Mouse (Mus musculus): ENCODE measurements around the gene Ngdn.
A peak's percentile ranks its signal among the peaks of the same experiment; 100 is the strongest.
"Not testable (repeated sequence)": the region's sequence is repeated elsewhere in the genome, so short reads cannot be mapped to it uniquely, and the experiment has no call there.

Gene Ngdn

DNA sequence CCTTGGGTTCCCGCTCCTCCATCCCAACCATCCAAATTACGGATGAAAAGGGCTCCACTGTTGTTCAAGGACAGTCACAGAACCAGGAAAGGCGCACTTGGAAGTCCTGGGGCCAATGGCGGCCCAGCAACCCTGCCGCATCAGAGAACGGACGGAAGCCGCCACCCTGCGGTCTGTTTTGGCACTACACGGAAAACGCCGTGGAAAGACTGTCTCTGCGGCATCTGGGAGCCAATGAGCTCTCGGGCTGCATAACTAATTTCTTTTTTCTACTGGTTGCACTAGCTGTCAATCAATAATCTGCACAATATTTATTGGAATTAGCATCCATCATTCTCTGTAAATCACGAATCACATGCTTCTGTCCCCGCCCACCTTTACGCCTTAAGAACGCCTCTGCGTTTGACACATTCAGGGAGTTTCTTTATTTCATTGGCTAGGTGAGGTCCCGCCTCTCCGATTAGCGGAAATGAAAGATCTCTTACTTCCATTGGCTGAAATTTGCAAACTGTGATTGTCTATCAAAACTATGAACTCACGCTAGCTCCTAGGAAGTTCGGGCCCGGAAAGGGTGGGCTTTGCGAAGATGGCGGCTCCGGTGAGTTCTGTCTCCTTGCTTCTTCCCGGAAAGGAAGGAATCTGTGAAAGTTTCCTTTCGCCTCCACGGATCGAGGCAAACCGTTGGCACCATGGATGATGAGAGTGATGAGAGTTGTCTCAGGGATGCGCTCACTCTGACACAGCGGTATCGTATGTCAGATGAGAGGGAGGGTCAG lies at the start of gene Ngdn:
Ngdn (plus strand) TSS at position 464 of the 776 bp plus-strand sequence.
- DNase-seq (ENCODE audit: low spot score): peak; percentile 100

DNA sequence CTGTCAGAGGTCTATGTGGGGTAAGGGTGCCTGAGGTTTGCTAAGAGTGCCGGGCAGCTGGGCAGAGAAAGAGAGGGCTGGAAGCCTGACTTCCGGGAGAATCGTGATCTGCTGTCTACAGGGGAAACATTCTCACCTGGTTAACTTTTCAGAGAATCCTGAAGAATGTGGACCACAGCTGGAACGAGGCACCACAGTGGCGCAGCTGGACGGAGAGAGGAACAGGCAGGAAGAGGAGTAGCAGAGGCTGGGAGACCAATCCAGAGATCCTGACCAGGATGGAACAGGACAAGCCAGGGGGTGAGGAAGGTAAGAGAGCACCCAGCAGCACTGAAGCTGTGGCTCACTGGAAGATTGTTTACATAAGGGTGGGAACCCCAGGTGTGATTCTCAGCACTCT lies 49.6 kb upstream of the Ngdn start:
- no peak for DNase-seq (ENCODE audit: low spot score)

DNA sequence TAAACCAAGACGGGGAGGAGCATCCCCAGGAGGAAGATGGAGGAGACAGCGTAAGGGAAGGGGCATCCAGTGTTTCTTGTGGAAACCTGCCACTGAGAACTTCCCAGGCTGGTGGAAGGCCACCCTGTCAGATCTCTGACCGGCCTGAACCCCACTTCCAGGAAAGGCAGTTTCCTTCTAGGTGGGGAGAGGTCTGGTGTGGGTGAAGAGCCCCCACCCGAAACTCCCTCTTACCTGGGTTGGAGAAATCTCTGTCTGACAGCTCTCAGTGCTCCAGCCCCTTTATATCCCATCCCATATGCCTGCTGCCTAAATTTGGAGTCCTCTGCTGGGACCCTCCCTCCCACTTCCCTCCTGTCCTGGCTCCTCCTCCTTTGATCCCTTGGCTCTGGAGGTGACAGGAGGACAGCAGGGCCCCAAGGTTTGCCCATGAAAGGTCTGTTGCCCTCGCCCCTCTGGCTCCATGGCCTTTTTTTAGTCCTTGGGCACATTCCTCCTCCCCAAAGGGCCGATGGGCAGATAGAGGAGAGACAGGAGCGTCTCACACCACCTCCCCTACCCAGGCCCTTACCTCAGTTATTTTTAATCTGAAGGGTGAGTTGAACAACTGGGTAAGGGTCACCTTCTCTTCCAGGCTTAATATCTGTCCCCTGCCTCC lies 48.8 kb upstream of the Ngdn start, which contains the start of gene Myh6:
Myh6 (minus strand) TSS at position 608 of the 658 bp plus-strand sequence.
- no peak for DNase-seq (ENCODE audit: low spot score)

DNA sequence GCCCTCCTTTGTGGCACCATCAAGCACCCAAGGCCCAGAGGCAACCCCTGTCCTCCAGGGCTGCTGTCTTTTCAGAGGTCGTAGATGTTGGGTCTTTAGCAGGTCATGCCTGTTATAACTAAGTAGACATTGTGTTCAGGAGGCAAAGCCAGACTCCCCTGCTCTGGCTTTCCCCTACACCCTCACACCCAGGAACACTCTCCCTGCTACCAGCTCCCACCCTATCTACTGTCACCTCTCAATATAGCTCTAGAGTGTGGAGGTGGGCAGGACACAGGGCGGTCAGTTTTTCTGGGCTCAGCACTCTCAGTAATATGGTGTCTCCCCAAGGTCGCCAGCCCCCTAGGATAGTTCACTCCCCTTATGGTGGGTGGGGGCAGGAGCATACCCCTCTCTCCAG lies 47.4 kb upstream of the Ngdn start:
- no peak for DNase-seq (ENCODE audit: low spot score)

DNA sequence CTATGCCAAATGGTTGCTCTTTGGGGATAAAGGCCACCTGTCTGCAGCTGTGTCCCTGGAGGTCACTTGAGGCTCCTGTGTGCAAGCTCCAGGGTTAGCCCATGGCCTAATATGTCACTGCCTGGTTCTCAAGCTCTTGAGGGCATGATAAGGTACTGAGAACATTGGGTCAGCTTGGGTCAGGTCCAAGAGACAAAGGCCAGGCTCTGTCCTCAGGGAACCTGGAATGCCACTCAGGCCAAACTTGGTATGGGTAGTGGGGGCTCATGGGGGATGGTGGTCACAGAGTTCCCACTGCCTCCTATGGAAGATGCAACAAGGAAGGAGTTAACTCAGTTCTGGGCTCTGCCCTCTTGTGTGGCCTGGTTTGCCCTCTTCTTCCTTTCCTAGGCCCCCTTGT lies 46.9 kb upstream of the Ngdn start:
- DNase-seq (ENCODE audit: low spot score): no peak

DNA sequence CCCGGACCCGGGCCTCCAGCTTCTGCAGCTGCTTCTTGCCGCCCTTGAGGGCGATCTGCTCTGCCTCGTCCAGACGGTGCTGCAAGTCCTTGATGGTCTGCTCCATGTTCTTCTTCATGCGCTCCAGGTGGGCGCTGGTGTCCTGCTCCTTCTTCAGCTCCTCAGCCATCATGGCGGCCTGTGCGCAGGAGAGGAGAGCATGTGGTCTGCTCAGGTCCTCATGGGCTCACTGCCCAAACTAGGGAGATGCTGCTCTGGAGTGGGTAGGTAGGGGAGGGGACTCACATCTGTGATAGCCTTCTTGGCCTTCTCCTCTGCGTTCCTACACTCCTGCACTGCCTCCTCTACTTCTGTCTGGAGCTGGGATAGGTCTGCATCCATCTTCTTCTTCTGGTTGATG lies 42.5 kb upstream of the Ngdn start:
- DNase-seq (ENCODE audit: low spot score): not testable (repeated sequence)

DNA sequence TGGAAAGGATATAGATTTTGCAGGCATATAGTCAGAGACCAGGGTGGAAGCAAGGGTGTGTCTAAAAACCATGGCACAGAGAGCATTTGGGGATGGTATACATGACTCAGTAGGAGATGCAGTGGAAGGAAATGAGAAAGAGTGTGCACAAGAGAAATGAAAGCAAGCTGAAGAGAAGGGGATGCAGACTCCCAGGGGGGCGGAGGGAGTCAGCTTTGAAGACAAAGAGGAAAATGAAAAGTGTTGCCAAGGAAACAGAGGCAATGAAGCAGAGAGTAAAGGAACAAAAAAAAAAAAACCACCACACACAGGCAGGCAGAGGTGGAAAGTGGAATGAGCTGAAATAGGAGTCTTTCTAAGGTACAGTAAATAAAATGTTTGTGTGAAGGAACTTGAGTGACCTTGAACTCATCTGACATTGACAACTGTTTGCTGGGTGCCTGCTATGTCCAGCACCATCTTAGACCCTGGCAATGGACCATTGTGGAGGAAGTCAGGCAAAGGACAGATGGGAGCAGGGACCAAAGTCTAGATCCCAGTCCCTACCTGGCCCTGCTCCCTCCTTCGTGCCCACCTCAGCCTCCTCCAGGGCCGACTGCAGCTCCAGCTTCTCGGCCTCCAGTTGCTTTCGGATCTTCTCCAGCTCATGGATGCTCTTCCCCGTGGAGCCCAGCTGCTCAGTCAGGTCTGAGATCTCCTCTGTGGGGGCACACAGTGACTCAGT lies 41.0 kb upstream of the Ngdn start:
- DNase-seq (ENCODE audit: low spot score): no peak

DNA sequence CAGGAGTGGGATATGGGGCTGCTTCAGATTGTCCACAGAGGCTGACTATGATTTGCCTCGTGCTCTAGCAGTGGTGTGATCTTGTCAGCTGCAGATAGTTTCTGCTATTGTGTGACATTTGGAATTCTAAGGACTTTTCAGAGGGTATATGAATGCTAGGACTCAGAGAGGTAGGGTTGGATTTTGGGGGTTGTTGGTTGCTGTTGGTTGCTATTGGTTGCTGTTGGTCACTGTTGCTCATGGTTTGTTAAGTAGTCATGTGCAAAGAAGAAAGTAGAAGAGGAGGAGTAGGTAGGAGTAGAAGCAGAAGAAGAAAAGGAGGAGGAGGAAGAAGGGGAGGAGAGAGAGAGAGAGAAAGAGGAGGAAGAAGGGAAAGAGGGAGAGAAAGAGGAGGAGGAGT lies 38.6 kb upstream of the Ngdn start, which contains the start of gene Gm17428:
Gm17428 (plus strand) TSS at position 301 of the 400 bp plus-strand sequence.
- DNase-seq (ENCODE audit: low spot score): no peak

DNA sequence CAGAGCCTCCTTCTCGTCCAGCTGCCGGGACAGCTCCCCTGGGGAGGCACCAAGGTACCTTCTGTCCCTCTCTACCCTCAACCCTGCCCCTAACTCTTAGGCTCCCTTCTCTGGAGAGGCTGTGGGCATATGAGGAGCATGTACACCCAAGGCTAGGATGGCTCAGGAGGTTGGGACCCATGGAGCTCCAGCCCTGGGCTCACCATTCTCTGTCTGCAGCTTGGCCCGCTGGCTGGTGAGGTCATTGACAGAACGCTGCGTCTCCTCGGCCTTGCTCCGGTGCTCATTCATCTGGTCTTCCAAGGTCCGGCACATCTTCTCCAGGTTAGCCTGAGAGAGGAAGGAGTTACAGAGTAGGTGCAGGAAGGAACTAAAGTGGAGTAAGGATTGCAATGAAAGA lies 36.6 kb upstream of the Ngdn start:
- DNase-seq (ENCODE audit: low spot score): no peak

DNA sequence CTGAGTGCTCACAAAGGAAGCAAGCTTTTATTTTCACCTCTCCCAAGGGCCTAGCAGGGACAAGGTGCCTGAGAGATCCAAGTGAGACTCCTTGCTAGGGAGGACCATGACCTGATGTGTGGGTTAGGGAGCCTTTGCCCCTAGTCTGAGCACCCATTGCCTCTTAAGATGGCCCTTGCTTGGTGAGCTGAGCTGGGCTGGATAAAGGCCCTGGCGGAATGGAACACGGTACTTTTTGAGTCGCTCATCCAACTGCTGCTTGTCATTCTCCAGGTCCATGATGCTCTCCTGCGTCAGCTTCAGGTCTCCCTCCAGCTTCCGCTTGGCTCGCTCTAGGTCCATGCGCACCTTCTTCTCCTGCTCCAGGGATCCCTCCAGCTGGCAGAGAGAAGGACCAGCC lies 33.3 kb upstream of the Ngdn start:
- DNase-seq (ENCODE audit: low spot score): no peak

DNA sequence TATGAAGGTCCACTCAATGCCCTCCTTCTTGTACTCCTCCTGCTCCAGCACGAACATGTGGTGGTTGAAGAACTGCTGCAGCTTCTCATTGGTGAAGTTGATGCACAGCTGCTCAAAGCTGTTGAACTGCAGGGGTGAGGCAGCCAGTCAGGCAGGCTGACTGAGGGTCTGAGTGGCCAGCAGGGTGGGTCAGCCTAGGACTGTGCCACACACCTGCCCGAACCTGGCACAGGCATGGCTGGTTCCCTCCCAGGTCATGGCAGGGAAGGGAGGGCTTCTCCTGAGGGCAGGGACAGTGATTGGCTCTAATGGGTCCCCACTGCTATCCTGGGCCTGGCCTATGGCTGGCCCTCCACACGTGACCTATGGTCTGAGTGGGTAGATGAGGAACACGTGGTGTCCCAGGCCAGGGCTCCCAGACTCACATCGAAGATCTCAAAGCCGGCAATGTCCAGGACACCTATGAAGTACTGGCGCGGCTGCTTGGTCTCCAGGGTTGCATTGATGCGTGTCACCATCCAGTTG lies 26.8 kb upstream of the Ngdn start:
- DNase-seq (ENCODE audit: low spot score): not testable (repeated sequence)

DNA sequence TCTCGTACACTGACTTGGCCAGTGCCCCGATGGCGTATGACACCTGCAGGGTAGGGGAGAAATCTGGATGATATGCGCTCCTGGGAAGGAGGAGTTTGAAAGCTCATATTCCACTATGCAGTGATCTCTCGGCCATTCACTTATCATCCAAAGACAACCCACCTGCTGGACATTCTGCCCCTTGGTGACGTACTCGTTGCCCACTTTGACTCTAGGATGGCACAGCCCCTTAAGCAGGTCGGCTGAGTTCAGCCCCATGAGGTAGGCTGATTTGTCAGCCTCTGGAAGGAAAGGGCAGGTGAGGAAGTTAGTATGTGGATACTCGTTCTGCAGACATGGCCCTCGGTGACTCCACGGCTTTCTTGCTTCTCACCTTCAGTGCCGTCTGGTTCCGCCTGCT lies 26.4 kb upstream of the Ngdn start:
- DNase-seq (ENCODE audit: low spot score): no peak

DNA sequence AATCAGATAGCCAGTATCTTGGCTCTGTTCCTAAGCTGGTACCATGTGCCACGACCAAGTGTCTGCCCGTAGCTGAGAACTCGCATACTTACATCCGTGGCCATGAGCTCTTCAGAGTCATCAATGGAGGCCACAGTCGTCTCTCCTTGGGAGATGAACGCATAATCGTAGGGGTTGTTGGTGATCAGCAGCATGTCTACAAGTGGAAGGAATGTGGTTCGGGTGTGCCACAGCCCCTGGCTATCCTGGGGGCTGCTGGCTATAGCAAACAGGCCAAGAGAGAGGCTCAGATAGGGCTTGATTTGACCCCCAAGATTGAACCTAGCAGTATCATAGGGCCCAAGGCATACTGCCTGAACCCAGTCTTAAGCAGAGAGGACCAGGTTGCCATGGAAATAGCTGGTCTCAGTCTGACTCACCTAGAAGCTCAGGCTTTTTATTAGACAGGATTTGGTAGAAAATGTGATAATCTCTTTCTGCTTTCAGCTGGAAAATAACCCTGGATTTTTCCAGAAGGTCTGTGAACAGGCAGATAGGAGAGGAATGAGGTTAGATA lies 25.3 kb upstream of the Ngdn start:
- no peak for DNase-seq (ENCODE audit: low spot score)

DNA sequence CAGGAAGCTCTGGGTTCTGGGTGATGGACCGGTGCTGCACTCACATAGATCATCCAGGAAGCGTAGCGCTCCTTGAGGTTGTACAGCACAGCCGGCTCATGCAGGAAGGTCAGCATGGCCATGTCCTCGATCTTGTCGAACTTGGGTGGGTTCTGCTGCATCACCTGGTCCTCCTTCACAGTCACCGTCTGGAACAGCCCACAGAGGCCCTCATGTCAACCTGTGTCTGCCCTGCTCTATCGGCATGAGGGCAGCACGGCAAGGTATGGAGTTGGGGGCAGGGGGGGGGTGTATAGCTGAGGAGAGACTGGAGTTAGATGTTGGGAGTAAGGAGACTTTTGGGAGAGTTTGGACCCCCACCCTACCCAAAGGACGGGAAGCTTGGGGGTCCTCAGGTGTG lies 23.1 kb upstream of the Ngdn start:
- no peak for DNase-seq (ENCODE audit: low spot score)

DNA sequence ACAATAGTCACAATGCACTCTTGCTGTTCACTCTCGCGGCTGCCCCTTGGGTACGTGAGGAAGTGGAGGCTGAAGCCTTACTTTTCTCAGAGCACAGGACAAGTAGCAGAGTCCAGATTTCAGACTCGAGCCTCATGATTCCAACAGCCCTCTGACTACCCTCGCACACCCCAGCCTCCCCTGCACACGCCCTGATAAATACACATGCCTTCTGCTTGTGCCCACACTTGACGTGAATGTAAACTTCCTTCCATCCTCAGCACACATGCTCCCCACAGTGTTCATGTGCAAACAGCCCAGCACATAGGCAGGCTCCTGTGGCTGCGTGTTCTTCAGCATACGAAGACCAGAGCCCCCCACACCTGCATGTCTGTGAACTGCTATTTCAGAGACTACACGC lies 21.6 kb upstream of the Ngdn start:
- DNase-seq (ENCODE audit: low spot score): no peak

DNA sequence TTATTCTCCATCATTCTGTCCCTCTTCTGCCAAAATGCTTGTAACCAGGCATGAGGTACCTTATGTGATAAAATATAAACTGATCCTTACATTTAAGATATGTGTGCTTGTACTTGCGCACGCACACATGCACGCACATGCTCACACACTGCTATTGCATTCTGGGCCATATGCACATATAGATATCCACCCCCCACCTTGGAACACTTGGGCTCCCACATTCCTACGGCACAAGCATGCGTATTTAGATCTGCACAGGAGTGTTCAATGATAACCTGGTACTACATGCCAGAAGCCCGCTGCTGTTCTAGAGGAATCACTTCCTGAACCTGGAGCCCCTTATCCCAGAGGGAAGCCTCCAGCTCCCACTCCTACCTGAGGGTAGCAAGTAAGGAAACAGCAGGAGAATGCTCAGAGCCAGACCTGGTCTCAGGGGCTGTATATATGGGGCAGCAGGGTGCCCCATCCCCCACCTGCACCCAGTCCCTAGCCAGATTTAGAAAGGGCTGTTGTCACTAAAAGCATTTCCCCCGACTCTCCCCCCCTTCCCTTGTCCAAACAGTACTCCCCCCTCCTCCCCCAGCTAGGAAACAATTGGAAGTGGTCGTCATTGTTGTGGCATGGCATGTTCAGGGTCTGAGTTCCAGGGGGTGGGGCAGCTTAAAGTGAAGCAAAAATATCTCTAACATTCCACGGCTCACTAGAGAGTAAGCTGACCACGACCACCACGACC lies 21.0 kb upstream of the Ngdn start, which contains the start of gene Myh7:
Myh7 (minus strand) TSS at position 491 of the 733 bp plus-strand sequence.
- DNase-seq (ENCODE audit: low spot score): no peak

DNA sequence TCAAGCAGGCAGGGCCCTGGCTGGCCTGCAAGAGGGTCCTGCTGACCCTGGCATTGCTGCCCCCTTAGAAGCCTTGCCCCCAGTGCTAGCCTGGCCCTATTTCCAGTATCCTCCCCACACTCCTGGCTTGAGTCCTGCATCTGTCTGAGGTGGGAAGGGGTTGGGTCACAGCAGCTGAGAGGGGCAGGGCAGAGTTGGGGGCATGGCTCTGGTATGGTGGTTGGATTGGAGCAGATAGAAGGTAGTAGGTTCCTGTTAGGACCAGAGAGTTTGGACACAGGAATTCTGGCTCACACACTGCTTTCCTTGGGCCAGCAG lies 20.4 kb upstream of the Ngdn start:
- no peak for DNase-seq (ENCODE audit: low spot score)

DNA sequence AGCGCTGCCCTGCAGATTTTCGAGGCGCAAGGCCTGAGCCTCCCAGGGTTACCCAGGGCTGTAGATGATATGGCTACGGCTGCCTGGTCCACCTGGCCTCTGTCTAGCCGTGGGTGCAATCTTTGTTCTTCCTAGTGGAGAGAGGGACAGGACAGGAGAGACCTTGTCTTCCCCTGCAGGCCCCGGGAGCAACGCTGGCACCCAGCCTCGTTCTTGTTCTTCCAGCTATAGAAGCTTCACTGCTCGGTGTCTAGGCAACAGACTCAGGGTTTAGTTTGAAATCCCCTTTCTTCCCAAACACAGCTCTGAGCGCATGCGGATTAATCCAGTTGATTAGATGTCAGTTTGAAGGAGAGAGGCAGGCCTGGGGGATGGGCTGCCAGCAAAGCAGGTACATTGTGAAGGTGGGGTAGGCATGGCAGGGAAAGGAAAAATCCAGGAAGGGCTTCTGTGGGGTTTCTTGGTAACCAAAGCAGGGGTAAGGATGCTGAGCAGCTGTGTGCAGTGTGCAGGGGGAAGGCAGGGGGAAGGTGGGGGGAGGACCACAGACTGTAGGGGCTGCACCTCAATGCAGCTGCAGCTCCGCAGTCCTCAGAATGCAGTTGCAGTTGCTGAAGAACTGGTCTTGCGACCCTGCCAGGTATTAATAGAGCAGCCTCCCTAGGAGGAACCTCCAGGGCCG lies 19.7 kb upstream of the Ngdn start:
- no peak for DNase-seq (ENCODE audit: low spot score)

DNA sequence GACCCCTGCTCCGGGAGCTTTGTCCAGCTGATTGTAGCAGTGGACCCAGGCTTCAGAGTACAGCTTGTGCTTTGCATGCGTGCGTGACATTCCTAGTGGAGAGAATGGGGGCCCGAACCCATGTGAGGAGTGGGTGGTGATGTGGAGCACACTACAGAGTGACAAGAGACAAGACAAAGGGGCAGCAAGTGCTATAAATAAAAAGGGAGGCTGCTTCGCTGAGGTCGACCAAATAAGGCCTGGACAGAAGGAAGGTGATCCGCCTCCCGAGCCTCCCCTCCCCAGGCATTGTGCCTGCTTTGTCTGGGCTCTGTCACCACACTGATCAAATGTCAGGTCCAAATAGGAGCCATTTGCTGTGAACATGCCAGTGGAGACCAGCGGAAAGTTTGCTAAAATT lies 18.5 kb upstream of the Ngdn start:
- no peak for DNase-seq (ENCODE audit: low spot score)

DNA sequence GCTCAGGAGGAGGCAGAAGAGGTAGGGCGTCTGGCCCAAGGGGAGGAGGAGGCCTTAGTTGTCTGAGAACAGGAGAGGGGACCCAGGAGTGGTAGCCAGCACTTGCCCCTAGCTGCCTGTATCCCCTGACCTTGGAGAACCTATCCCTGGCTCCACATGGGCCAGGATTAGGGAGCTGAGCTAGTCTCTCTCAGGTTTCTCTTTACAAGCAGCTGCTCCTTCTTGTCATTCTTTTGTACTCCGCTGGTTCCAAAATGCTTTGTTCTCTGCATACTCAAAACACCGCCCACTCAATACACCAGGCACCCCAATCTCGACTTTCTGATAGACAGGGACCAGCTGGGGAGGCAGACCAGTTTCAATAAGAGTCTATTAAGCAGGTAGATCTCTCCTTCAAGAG lies 18.0 kb upstream of the Ngdn start:
- no peak for DNase-seq (ENCODE audit: low spot score)

DNA sequence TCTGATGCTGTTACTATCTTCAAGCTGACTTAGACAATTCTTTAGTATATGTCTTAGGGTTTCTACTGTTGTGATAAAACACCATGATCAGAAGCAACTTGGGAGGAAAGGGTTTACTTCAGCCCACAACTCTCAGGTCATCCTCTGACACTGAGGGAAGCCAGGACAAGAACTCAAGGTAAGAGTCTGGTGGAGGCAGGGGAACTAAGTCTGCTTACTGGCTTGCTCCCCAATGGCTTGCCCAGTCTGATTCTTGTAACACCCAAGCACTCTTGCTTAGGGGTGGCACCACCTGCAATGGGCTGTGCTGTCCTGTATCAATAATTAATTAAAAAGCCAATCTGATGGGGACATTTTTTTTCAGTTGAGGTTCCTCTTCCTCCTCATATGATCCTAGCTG lies 16.6 kb upstream of the Ngdn start:
- DNase-seq (ENCODE audit: low spot score): no peak

Data from layer of hippocampus, adult 9-10 months (tissue).